Mouse (Mus musculus): ENCODE results near the gene Svep1.

- no peak for TF ChIP-seq POLR2A (IDR thresholded peaks at IDR 0.05; ENCODE audit: extremely low read depth, insufficient read depth, low read length)
- TF ChIP-seq CTCF (IDR thresholded peaks at IDR 0.05; ENCODE audit: low read depth, low read length) = 0 out of 2 replicates have a peak, but pooled peaks have one; percentile 21
These were observed 121.3 kb downstream of the Svep1 start for GRCm38 (mm10) chr4:58085340-58085739.
